8 mouse cellular contexts compared by ENCODE assay signal in the genomic region with DNA sequence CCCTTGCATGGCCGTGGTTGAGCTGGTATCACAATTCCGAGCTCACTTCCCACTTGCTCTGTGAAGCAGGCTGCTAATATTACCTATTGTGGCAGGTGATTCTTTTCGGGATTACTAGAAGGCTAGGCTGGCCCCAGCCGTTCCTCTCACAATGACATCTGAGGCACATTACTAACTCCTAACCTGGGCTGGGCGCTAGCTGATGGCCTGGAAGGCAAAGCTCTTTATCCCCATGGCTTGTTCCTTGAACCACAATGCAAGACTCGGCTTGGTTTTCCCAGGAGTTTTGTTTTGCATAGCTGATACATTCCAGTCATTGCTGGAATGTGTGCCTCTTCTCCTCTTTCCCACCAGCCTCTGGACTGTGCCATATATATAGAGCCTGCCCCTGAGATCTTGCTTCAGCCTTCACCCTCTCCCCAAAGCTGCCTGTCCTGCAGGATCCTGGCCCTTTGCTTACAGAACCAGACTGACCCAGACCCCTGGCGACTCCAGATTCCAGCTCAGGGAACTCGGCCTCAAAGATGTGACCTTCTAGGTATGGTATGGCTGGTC. TPM values are rescaled to one million over a fixed set of nuclear protein-coding genes. Genes with fewer than 3 reads are reported as not detected.
DNase-seq lines count a peak whose midpoint lies in the region; ATAC-seq and TF ChIP-seq lines count a peak whose summit lies in the region.

A gene (plus strand): TSS at position 404 of the 555 bp plus-strand sequence.

- no peak within 1 kb of the TSS for H3K4me2 ChIP-seq in intestine, embryonic 15.5 days (replicated peaks)
- H3K4me2 ChIP-seq in neural tube, embryonic 15.5 days = no peak within 1 kb of the TSS

- no peaks in the 10 kb centered on the region for H3K9me3 ChIP-seq in intestine, embryonic 15.5 days
- H3K9me3 ChIP-seq in neural tube, embryonic 15.5 days (replicated peaks) = no peaks in the 10 kb centered on the region

- no peak for ATAC-seq in intestine, embryonic 15.5 days
- ATAC-seq in neural tube, embryonic 15.5 days (ENCODE audit: low FRiP score) = no peak

- 85% methylated on average over 8 of the region's 8 CpGs for WGBS in cerebellum, adult 2 months
- 76% methylated on average over 8 of the region's 8 CpGs for WGBS in intestine, embryonic 15.5 days
- 89% methylated on average over 8 of the region's 8 CpGs for WGBS in neural tube, embryonic 15.5 days

- TF ChIP-seq POLR2A in cerebellum, adult 2 months (IDR thresholded peaks at IDR 0.05; ENCODE audit: borderline replicate concordance, insufficient read depth, low read length) = no peak

- H3K27me3 ChIP-seq in cerebellum, adult 2 months (ENCODE audit: control insufficient read depth, insufficient read depth, low read length) = no peaks in the 10 kb centered on the region
- H3K27me3 ChIP-seq in intestine, embryonic 15.5 days (replicated peaks) = no peaks in the 10 kb centered on the region
- H3K27me3 ChIP-seq in neural tube, embryonic 15.5 days (replicated peaks) = no peaks in the 10 kb centered on the region; the same call in 1 of the 2 replicates

- no peaks in the 10 kb centered on the region for H3K4me1 ChIP-seq in cerebellum, adult 2 months (ENCODE audit: control insufficient read depth, insufficient read depth, low read length)
- H3K4me1 ChIP-seq in intestine, embryonic 15.5 days (replicated peaks) = peaks cover 2% of the 10 kb centered on the region; the same call in 1 of the 2 replicates
- peaks cover 3% of the 10 kb centered on the region; the same call in 1 of the 2 replicates for H3K4me1 ChIP-seq in neural tube, embryonic 15.5 days

- no peak for DNase-seq in cerebellum, adult 2 months
- DNase-seq in cerebellum, adult 8-10 months = no peak
- peak; percentile 35 for DNase-seq in 3T3-L1 (ENCODE audit: low read depth, low spot score)
- DNase-seq in gastrocnemius, postnatal 10 days = no peak
- no peak for DNase-seq in ovary, postnatal 10 days (ENCODE audit: low spot score)
- DNase-seq in right cerebral cortex, postnatal 10 days (ENCODE audit: low spot score in 2 of 2) = no peak

- TF ChIP-seq CTCF in cerebellum, adult 2 months (IDR thresholded peaks at IDR 0.05; ENCODE audit: borderline replicate concordance, insufficient read depth, low read depth, low read length) = no peak

- H3K27ac ChIP-seq in cerebellum, adult 2 months (ENCODE audit: insufficient read depth, low read length) = no peak within 1 kb of the TSS
- H3K27ac ChIP-seq in intestine, embryonic 15.5 days = no peak within 1 kb of the TSS
- no peak within 1 kb of the TSS for H3K27ac ChIP-seq in neural tube, embryonic 15.5 days (replicated peaks)

- H3K9ac ChIP-seq in intestine, embryonic 15.5 days = no peak within 1 kb of the TSS
- no peak within 1 kb of the TSS for H3K9ac ChIP-seq in neural tube, embryonic 15.5 days (replicated peaks)

- H3K4me3 ChIP-seq in cerebellum, adult 2 months (replicated peaks; ENCODE audit: insufficient read depth, low read depth, low read length) = no peak within 1 kb of the TSS
- no peak within 1 kb of the TSS for H3K4me3 ChIP-seq in intestine, embryonic 15.5 days (replicated peaks)
- H3K4me3 ChIP-seq in neural tube, embryonic 15.5 days (replicated peaks) = no peak within 1 kb of the TSS

- H3K36me3 ChIP-seq in intestine, embryonic 15.5 days = no peaks in the 10 kb centered on the region
- no peaks in the 10 kb centered on the region for H3K36me3 ChIP-seq in neural tube, embryonic 15.5 days

RNA-seq across cellular contexts. Expression of the gene that starts here (rescaled TPM):
- 18.7 and 19.9 TPM in 2 replicates for polyA plus RNA-seq in cerebellum, adult 2 months (2012; rRNA removed)
- 10 to 100 TPM; 48.4 to 55.9 TPM for total RNA-seq in gastrocnemius, postnatal 10 days (2021)
- 16.4 and 17.4 TPM in 2 replicates for polyA plus RNA-seq in intestine, embryonic 15.5 days (2015; fragmentation: Nextera tagmentation; extraction: Ambion mirVana)
- 18.8 and 22.1 TPM in 2 replicates for polyA plus RNA-seq in neural tube, embryonic 15.5 days (2015; fragmentation: Nextera tagmentation; extraction: Ambion mirVana)
